Mouse (Mus musculus) neutrophil, adult 65 days (primary cell): Measurements from ENCODE around the gene 1810055G02Rik. TPM values are rescaled to one million over a fixed set of nuclear protein-coding genes. Genes with fewer than 3 reads are reported as not detected.

Source experiments
- total RNA-seq: library from RNA; stranded (reverse); gene quantifications from 2 replicates; pipeline ENCODE4 v1.2.4, GENCODE M21; 2023

1810055G02Rik gene
- 23.7 and 30.0 TPM in 2 replicates for total RNA-seq

GRCm38 (mm10) chr19:3708078-3709012 lies at the start of gene 1810055G02Rik:
1810055G02Rik (plus strand) TSS chr19:3708293.

GRCm38 (mm10) chr19:3686215-3686894 lies 21.7 kb upstream of the 1810055G02Rik start, which contains the start of gene Lrp5:
Lrp5 (minus strand) TSS chr19:3686564.

GRCm38 (mm10) chr19:3767276-3767780 lies 59.2 kb downstream of the 1810055G02Rik start, which contains the start of gene Kmt5b:
Kmt5b (plus strand) TSS chr19:3767421.

Other genes with a start within 250 kb of the 1810055G02Rik start
- 97.6 and 126 TPM in 2 replicates for gene Ppp6r3, start 132.5 kb upstream of the 1810055G02Rik start, total RNA-seq
- gene Lrp5, start 21.7 kb upstream of the 1810055G02Rik start, total RNA-seq, result 15.7 and 19.8 TPM in 2 replicates
- gene Kmt5b, start 59.1 kb downstream of the 1810055G02Rik start, total RNA-seq, result 83.5 and 94.8 TPM in 2 replicates
- gene Chka, start 143.5 kb downstream of the 1810055G02Rik start, total RNA-seq, result 104 and 157 TPM in 2 replicates
- 235 and 315 TPM in 2 replicates for gene Tcirg1, start 198.8 kb downstream of the 1810055G02Rik start, total RNA-seq
- gene Ndufs8, start 204.5 kb downstream of the 1810055G02Rik start, total RNA-seq, result 44.6 and 47.3 TPM in 2 replicates
- gene Aldh3b1, start 221.5 kb downstream of the 1810055G02Rik start, total RNA-seq, result 138 and 146 TPM in 2 replicates
- gene Unc93b1, start 226.9 kb downstream of the 1810055G02Rik start, total RNA-seq, result 222 and 238 TPM in 2 replicates